Comparison of ENCODE assay signal across 8 mouse cellular contexts in the genomic region with DNA sequence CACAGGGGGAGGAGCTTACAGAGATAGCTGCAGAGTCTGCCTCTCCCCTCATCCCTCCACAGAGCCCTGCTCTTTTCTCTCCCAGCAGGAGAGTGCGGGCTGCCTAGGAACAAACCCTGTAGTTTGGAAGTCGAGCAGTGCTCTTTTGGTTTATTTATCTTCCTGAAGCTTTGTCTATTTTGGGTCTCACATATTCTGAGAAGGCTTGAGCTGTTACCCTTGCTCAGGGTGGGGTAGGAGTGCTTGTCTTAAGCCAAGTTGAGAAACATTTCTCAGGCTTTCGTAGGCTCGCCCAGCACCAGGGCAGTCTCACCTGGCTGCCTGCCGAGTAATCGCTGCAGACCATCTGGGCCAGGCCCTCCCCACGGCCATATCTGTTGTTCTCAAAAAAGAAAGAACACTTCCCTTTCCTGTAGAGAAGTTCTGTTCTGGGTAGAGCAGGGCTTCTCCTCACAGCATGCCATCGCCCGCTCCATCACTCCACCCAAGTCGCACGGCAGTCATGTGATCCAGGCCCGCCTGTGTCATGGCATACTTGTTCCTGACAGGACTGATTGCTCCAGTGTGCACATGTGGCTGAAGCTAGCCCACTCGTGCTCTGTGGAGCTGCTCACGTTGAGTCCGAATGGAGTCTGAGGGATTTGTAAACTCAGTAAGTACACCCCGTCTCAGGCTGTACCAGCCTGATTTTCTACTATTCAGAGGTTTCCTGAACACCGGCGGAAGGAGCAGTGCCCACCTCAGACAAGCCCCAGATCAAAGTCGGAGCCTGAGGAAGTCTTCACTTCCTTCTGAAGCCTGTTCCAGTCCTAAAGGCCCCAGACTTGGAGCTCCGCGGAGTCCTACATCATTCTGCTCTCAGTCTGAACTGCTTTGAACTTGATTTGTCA. TPM values are rescaled to one million over a fixed set of nuclear protein-coding genes. Genes with fewer than 3 reads are reported as not detected.
DNase-seq lines count a peak whose midpoint lies in the region; ATAC-seq and TF ChIP-seq lines count a peak whose summit lies in the region.

No protein-coding gene starts in this region.

- 0 out of 2 replicates have a peak overlapping the region, but pooled peaks have one; percentile 3 for H3K27ac ChIP-seq in forebrain, embryonic 15.5 days (replicated peaks)
- H3K27ac ChIP-seq in hindbrain, embryonic 11.5 days (ENCODE audit: low read depth, low read length): no peak overlapping the region
- peak overlapping the region; percentile 92 for H3K27ac ChIP-seq in left cerebral cortex, adult 2 months
- H3K27ac ChIP-seq in small intestine, adult 2 months (ENCODE audit: insufficient read depth, low read depth, low read length): no peak overlapping the region

- peak overlapping the region; percentile 61 for H3K4me3 ChIP-seq in E14TG2a.4 (replicated peaks; ENCODE audit: low read length)
- no peak overlapping the region for H3K4me3 ChIP-seq in forebrain, embryonic 15.5 days
- no peak overlapping the region for H3K4me3 ChIP-seq in hindbrain, embryonic 11.5 days (ENCODE audit: low read depth, low read length)
- H3K4me3 ChIP-seq in left cerebral cortex, adult 2 months: peak overlapping the region; percentile 33
- peak overlapping the region; percentile 33 for H3K4me3 ChIP-seq in small intestine, adult 2 months (ENCODE audit: low read depth, low read length)

- no peaks in the 10 kb centered on the region for H3K36me3 ChIP-seq in E14TG2a.4 (ENCODE audit: insufficient read depth, low read length)
- no peaks in the 10 kb centered on the region for H3K36me3 ChIP-seq in forebrain, embryonic 15.5 days
- no peaks in the 10 kb centered on the region for H3K36me3 ChIP-seq in hindbrain, embryonic 11.5 days (ENCODE audit: control insufficient read depth, insufficient read depth, low read length)
- H3K36me3 ChIP-seq in small intestine, adult 2 months (ENCODE audit: control insufficient read depth, insufficient read depth, low read length): no peaks in the 10 kb centered on the region

- intact Hi-C loops in left cerebral cortex, adult 2 months (cut with DNase I): loop anchor here (1.0 to 2.0 kb wide), 2 partner anchors 22 to 51 kb away; partner anchors contain the start of gene Ankrd33b

- H3K27me3 ChIP-seq in E14TG2a.4 (ENCODE audit: insufficient read depth, low read length): no peaks in the 10 kb centered on the region; the same call in 1 of the 2 replicates
- no peaks in the 10 kb centered on the region for H3K27me3 ChIP-seq in forebrain, embryonic 15.5 days
- H3K27me3 ChIP-seq in hindbrain, embryonic 11.5 days (ENCODE audit: control insufficient read depth, insufficient read depth, low read length): no peaks in the 10 kb centered on the region
- H3K27me3 ChIP-seq in small intestine, adult 2 months (ENCODE audit: control insufficient read depth, insufficient read depth, low read length): no peaks in the 10 kb centered on the region

- no peak for TF ChIP-seq CTCF in E14TG2a.4 (conservative IDR thresholded peaks at IDR 0.05; ENCODE audit: low read length)
- TF ChIP-seq CTCF in left cerebral cortex, adult 2 months (IDR thresholded peaks at IDR 0.05): no peak
- no peak for TF ChIP-seq CTCF in small intestine, adult 2 months (IDR thresholded peaks at IDR 0.05; ENCODE audit: extremely low read depth, insufficient read length, insufficient replicate concordance, low read depth, low read length)

- H3K4me2 ChIP-seq in forebrain, embryonic 15.5 days (replicated peaks): no peak overlapping the region
- 0 out of 2 replicates have a peak overlapping the region, but pooled peaks have one; percentile 11 for H3K4me2 ChIP-seq in hindbrain, embryonic 11.5 days (replicated peaks; ENCODE audit: low read depth, low read length)

- peaks cover 55% of the 10 kb centered on the region for H3K4me1 ChIP-seq in E14TG2a.4 (replicated peaks; ENCODE audit: low read depth, low read length)
- no peaks in the 10 kb centered on the region for H3K4me1 ChIP-seq in forebrain, embryonic 15.5 days
- H3K4me1 ChIP-seq in hindbrain, embryonic 11.5 days (replicated peaks; ENCODE audit: control insufficient read depth, insufficient read depth, low read length): no peaks in the 10 kb centered on the region
- 0 out of 2 replicates have a peak, but pooled peaks cover 3% of the 10 kb centered on the region for H3K4me1 ChIP-seq in small intestine, adult 2 months (ENCODE audit: control insufficient read depth, insufficient read depth, insufficient read length, low read length)

- DNase-seq in adrenal gland, postnatal 14 days: peak; percentile 45
- no peak for DNase-seq in hindbrain, embryonic 11.5 days (ENCODE audit: low spot score)
- DNase-seq in left cerebral cortex, adult 2 months (ENCODE audit: extremely low spot score in 1 of 2, low spot score in 2 of 2): peak; percentile 45 to 79
- DNase-seq in lung, postnatal 4 days: peak; percentile 80 to 88
- DNase-seq in embryo, embryonic 10 days (ENCODE audit: low spot score): no peak

- no peaks in the 10 kb centered on the region for H3K9me3 ChIP-seq in E14TG2a.4 (ENCODE audit: low read length)
- no peaks in the 10 kb centered on the region for H3K9me3 ChIP-seq in forebrain, embryonic 15.5 days
- H3K9me3 ChIP-seq in hindbrain, embryonic 11.5 days (ENCODE audit: control insufficient read depth, low read length): no peaks in the 10 kb centered on the region

- no peak overlapping the region for H3K9ac ChIP-seq in forebrain, embryonic 15.5 days (replicated peaks)
- no peak overlapping the region for H3K9ac ChIP-seq in hindbrain, embryonic 11.5 days (ENCODE audit: low read depth, low read length)

- no peak for TF ChIP-seq POLR2A in small intestine, adult 2 months (IDR thresholded peaks at IDR 0.05; ENCODE audit: low read depth, low read length)

- ATAC-seq in forebrain, embryonic 15.5 days (replicated peaks): peak; percentile 34; the same call in 1 of the 2 replicates
- no peak for ATAC-seq in hindbrain, embryonic 11.5 days (ENCODE audit: low FRiP score)

- WGBS in forebrain, embryonic 15.5 days: 78% methylated on average over 21 of the region's 21 CpGs
- WGBS in hindbrain, embryonic 11.5 days: 59% methylated on average over 21 of the region's 21 CpGs
- 43% methylated on average over 21 of the region's 21 CpGs for WGBS in small intestine, adult 2 months

RNA-seq across cellular contexts. Expression of gene Ropn1l, which starts 35.5 kb away (rescaled TPM):
- total RNA-seq in adrenal gland, postnatal 14 days (2021): 1.1 and 2.3 TPM in 2 replicates
- 1.6 and 1.9 TPM in 2 replicates for polyA plus RNA-seq in forebrain, embryonic 15.5 days (2015; fragmentation: Nextera tagmentation; extraction: Ambion mirVana)
- 2.7 and 3.2 TPM in 2 replicates for polyA plus RNA-seq in hindbrain, embryonic 11.5 days (2014; fragmentation: Nextera tagmentation; extraction: Ambion mirVana)
- 1 to 10 TPM in 1 of 2 experiments, under 1 TPM in 1; 0.75 to 1.0 TPM for total RNA-seq in left cerebral cortex, adult 2 months (2021)
- polyA plus RNA-seq in small intestine, adult 2 months (2012; rRNA removed): 0.22 TPM in 1 of 2 replicates, not detected in the other

RNA-seq across cellular contexts. Expression of gene Ankrd33b, which starts 50.5 kb away (rescaled TPM):
- total RNA-seq in adrenal gland, postnatal 14 days (2021): 1.6 and 1.9 TPM in 2 replicates
- 0.43 and 0.60 TPM in 2 replicates for polyA plus RNA-seq in forebrain, embryonic 15.5 days (2015; fragmentation: Nextera tagmentation; extraction: Ambion mirVana)
- polyA plus RNA-seq in hindbrain, embryonic 11.5 days (2014; fragmentation: Nextera tagmentation; extraction: Ambion mirVana): 0.22 and 0.31 TPM in 2 replicates
- total RNA-seq in left cerebral cortex, adult 2 months (2021): 10 to 100 TPM; 79.6 to 93.7 TPM
- polyA plus RNA-seq in small intestine, adult 2 months (2012; rRNA removed): 0.52 and 0.65 TPM in 2 replicates

Comparison
In these comparisons a context has a peak if more than half of its experiments do, and no peak if none do; other contexts are left out.
1. H3K4me3 ChIP-seq: peak in E14TG2a.4 (single experiment), left cerebral cortex, adult 2 months (single experiment) and small intestine, adult 2 months (single experiment); none in forebrain, embryonic 15.5 days (single experiment) and hindbrain, embryonic 11.5 days (single experiment).
2. DNase-seq: peak in adrenal gland, postnatal 14 days (single experiment), left cerebral cortex, adult 2 months (2 of 2) and lung, postnatal 4 days (2 of 2); none in hindbrain, embryonic 11.5 days (single experiment) and embryo, embryonic 10 days (single experiment).
3. H3K27ac ChIP-seq: peak in forebrain, embryonic 15.5 days (single experiment) and left cerebral cortex, adult 2 months (single experiment); none in hindbrain, embryonic 11.5 days (single experiment) and small intestine, adult 2 months (single experiment).